23 mouse cellular contexts compared by ENCODE assay signal in genomic region chr7:132335367-132335766, GRCm38 (mm10). TPM values are rescaled to one million over a fixed set of nuclear protein-coding genes. Genes with fewer than 3 reads are reported as not detected.
DNase-seq lines count a peak whose midpoint lies in the region; ATAC-seq and TF ChIP-seq lines count a peak whose summit lies in the region.
"Had no signal": no experiment of that assay in that cellular context is flagged by ENCODE, and none has a peak within 500 bp of the region (broad histone marks: within the 10 kb centered on the region; RNA-seq: fewer than 3 reads in every experiment).

No protein-coding gene starts in this region.

- no peak overlapping the region for H3K4me3 ChIP-seq in liver, embryonic 13.5 days (replicated peaks)
- H3K4me3 ChIP-seq in forebrain, embryonic 12.5 days (replicated peaks): no peak overlapping the region
- no peak overlapping the region for H3K4me3 ChIP-seq in stomach, postnatal 0 days (ENCODE audit: low read depth, low read length)
- H3K4me3 ChIP-seq: embryonic facial prominence, embryonic 10.5 days; gastrocnemius, adult 2 months; heart, embryonic 13.5 days; limb, embryonic 12.5 days; midbrain, embryonic 13.5 days; myocyte had no signal

- H3K27ac ChIP-seq in liver, embryonic 13.5 days: no peak overlapping the region
- H3K27ac ChIP-seq in forebrain, embryonic 12.5 days: no peak overlapping the region
- H3K27ac ChIP-seq in stomach, postnatal 0 days (replicated peaks): no peak overlapping the region
- H3K27ac ChIP-seq: embryonic facial prominence, embryonic 10.5 days; gastrocnemius, adult 2 months; heart, embryonic 13.5 days; hindbrain, embryonic 14.5 days; limb, embryonic 12.5 days; liver, embryonic 14.5 days; midbrain, embryonic 13.5 days had no signal

- H3K9ac ChIP-seq in liver, embryonic 13.5 days: no peak overlapping the region
- H3K9ac ChIP-seq in forebrain, embryonic 12.5 days: no peak overlapping the region
- no peak overlapping the region for H3K9ac ChIP-seq in stomach, postnatal 0 days (ENCODE audit: low read length)
- H3K9ac ChIP-seq: heart, embryonic 13.5 days; hindbrain, embryonic 14.5 days; limb, embryonic 12.5 days; liver, embryonic 14.5 days; midbrain, embryonic 13.5 days had no signal

- H3K36me3 ChIP-seq in liver, embryonic 13.5 days: no peaks in the 10 kb centered on the region
- no peaks in the 10 kb centered on the region for H3K36me3 ChIP-seq in forebrain, embryonic 12.5 days (replicated peaks)
- no peaks in the 10 kb centered on the region for H3K36me3 ChIP-seq in stomach, postnatal 0 days (ENCODE audit: control insufficient read depth, insufficient read depth, low read length)
- H3K36me3 ChIP-seq: embryonic facial prominence, embryonic 10.5 days; heart, embryonic 13.5 days; limb, embryonic 12.5 days; midbrain, embryonic 13.5 days had no signal

- 32% methylated on average over 4 of the region's 4 CpGs for WGBS in liver, embryonic 13.5 days (ENCODE audit: insufficient replicate concordance)
- WGBS in forebrain, embryonic 12.5 days: 94% methylated on average over 4 of the region's 4 CpGs
- WGBS in stomach, postnatal 0 days: 92% methylated on average over 4 of the region's 4 CpGs

- 0 out of 2 replicates have a peak, but pooled peaks have one; percentile 18 for ATAC-seq in liver, embryonic 13.5 days (ENCODE audit: low read depth)
- peak; percentile 81 for ATAC-seq in common myeloid progenitor, adult 5-6 weeks (replicated peaks; ENCODE audit: low read depth, poor library complexity, severe bottlenecking)
- ATAC-seq in forebrain, embryonic 12.5 days (ENCODE audit: low FRiP score): no peak
- no peak for ATAC-seq in stomach, postnatal 0 days (ENCODE audit: low FRiP score, low TSS enrichment)
- ATAC-seq: intestine, embryonic 16.5 days; midbrain, embryonic 13.5 days had no signal

- no peak for TF ChIP-seq EP300 in stomach, postnatal 0 days (optimal IDR thresholded peaks at IDR 0.05)

- no peaks in the 10 kb centered on the region for H3K27me3 ChIP-seq in liver, embryonic 13.5 days
- no peaks in the 10 kb centered on the region for H3K27me3 ChIP-seq in forebrain, embryonic 12.5 days
- H3K27me3 ChIP-seq in stomach, postnatal 0 days (ENCODE audit: control insufficient read depth, insufficient read depth, low read length): no peaks in the 10 kb centered on the region
- H3K27me3 ChIP-seq: limb, embryonic 12.5 days; midbrain, embryonic 13.5 days had no signal

- no peak for TF ChIP-seq CTCF in stomach, postnatal 0 days (IDR thresholded peaks at IDR 0.05; ENCODE audit: low read depth)

- no peaks in the 10 kb centered on the region for H3K9me3 ChIP-seq in liver, embryonic 13.5 days (replicated peaks)
- H3K9me3 ChIP-seq in forebrain, embryonic 12.5 days: no peaks in the 10 kb centered on the region
- no peaks in the 10 kb centered on the region for H3K9me3 ChIP-seq in stomach, postnatal 0 days (ENCODE audit: control insufficient read depth, low read length)
- H3K9me3 ChIP-seq: heart, embryonic 13.5 days; midbrain, embryonic 13.5 days had no signal

- H3K4me1 ChIP-seq in liver, embryonic 13.5 days (replicated peaks): peaks cover 28% of the 10 kb centered on the region
- peaks cover 27% of the 10 kb centered on the region for H3K4me1 ChIP-seq in forebrain, embryonic 12.5 days
- no peaks in the 10 kb centered on the region; the same call in 1 of the 2 replicates for H3K4me1 ChIP-seq in stomach, postnatal 0 days (replicated peaks; ENCODE audit: control insufficient read depth, insufficient read depth)

- H3K4me2 ChIP-seq in liver, embryonic 13.5 days: no peak overlapping the region
- no peak overlapping the region for H3K4me2 ChIP-seq in forebrain, embryonic 12.5 days
- no peak overlapping the region for H3K4me2 ChIP-seq in stomach, postnatal 0 days (replicated peaks; ENCODE audit: low read depth)
- H3K4me2 ChIP-seq: heart, embryonic 13.5 days; hindbrain, embryonic 14.5 days; limb, embryonic 12.5 days; midbrain, embryonic 13.5 days had no signal

- no peak for DNase-seq in liver, embryonic 13.5 days
- DNase-seq in liver: no peak
- peak; percentile 54 to 55 for DNase-seq in natural killer cell, adult 2 months (ENCODE audit: low spot score in 2 of 2)
- DNase-seq in thymus, postnatal 25 days: peak; percentile 49
- no peak for DNase-seq in urinary bladder, postnatal 14 days (ENCODE audit: low spot score)
- no peak for DNase-seq in stomach, postnatal 0 days (ENCODE audit: low spot score)
- DNase-seq: adrenal gland, postnatal 14 days; cerebellum, adult 11 months; cerebellum, postnatal 25 days; gastrocnemius, adult 2 months; kidney, postnatal 36 days; layer of hippocampus, adult 9-11 months; retina, postnatal 1 day had no signal

RNA-seq across cellular contexts. Expression of gene Chst15, which starts 18.3 kb away (rescaled TPM):
- polyA plus RNA-seq in liver, embryonic 13.5 days (2015; fragmentation: Nextera tagmentation; extraction: Ambion mirVana): 4.6 and 5.5 TPM in 2 replicates
- 10.1 and 15.6 TPM in 2 replicates for total RNA-seq in common myeloid progenitor, adult 5-6 weeks (2017)
- 13.8 and 15.6 TPM in 2 replicates for polyA plus RNA-seq in forebrain, embryonic 12.5 days (2016; fragmentation: Nextera tagmentation; extraction: Ambion mirVana)
- polyA plus RNA-seq in stomach, postnatal 0 days (2015; fragmentation: Nextera tagmentation; extraction: Ambion mirVana): 11.5 and 12.1 TPM in 2 replicates

Comparison
In these comparisons a context has a peak if more than half of its experiments do, and no peak if none do; other contexts are left out.
1. ATAC-seq: peak in liver, embryonic 13.5 days (single experiment) and common myeloid progenitor, adult 5-6 weeks (single experiment); none in forebrain, embryonic 12.5 days (single experiment) and stomach, postnatal 0 days (single experiment).
2. DNase-seq: peak in natural killer cell, adult 2 months (2 of 2) and thymus, postnatal 25 days (single experiment); none in liver, embryonic 13.5 days (single experiment), liver (single experiment), urinary bladder, postnatal 14 days (single experiment) and stomach, postnatal 0 days (single experiment).